Mouse (Mus musculus): ENCODE measurements around the gene Xpo5. TPM values are rescaled to one million over a fixed set of nuclear protein-coding genes. Genes with fewer than 3 reads are reported as not detected.

The Xpo5 gene
- polyA plus RNA-seq, 1 experiment from 2014 or later: 52.8 TPM

- Histone ChIP-seq H3K4me3 (no peak overlapping the region), H3K36me3 (peaks cover 43% of the 10 kb centered on the region), H3K4me1 (peaks cover 26% of the 10 kb centered on the region), H3K4me2 (replicated peaks) (peak overlapping the region; percentile 74; the same call in 1 of the 2 replicates), H3K9ac (no peak overlapping the region), H3K27ac (no peak overlapping the region), H3K27me3 (replicated peaks) (no peaks in the 10 kb centered on the region), H3K9me3 (no peaks in the 10 kb centered on the region)
- 89% methylated on average over 9 of the region's 9 CpGs for WGBS
- no peak for ATAC-seq (ENCODE audit: low FRiP score, low read depth)
These were observed 39.6 kb upstream of the Xpo5 start for GRCm38 (mm10) chr17:46162951-46163421.

GRCm38 (mm10) chr17:46164301-46164700, 38.3 kb upstream of the Xpo5 start:
- no peak for ATAC-seq (ENCODE audit: low FRiP score, low read depth)
- no peak overlapping the region for H3K27ac ChIP-seq
- no peaks in the 10 kb centered on the region for H3K27me3 ChIP-seq (replicated peaks)
- peaks cover 26% of the 10 kb centered on the region for H3K4me1 ChIP-seq
- H3K36me3 ChIP-seq: peaks cover 56% of the 10 kb centered on the region
- no peak overlapping the region for H3K9ac ChIP-seq
- H3K9me3 ChIP-seq: no peaks in the 10 kb centered on the region
- H3K4me2 ChIP-seq (replicated peaks): no peak overlapping the region
- no peak overlapping the region for H3K4me3 ChIP-seq
- WGBS: 95% methylated on average over 8 of the region's 8 CpGs

- no peak for ATAC-seq (ENCODE audit: low FRiP score, low read depth)
- 93% methylated on average over 10 of the region's 10 CpGs for WGBS
- H3K4me2 ChIP-seq (replicated peaks): no peak overlapping the region
- H3K9ac ChIP-seq: no peak overlapping the region
- no peak overlapping the region for H3K27ac ChIP-seq
- peaks cover 61% of the 10 kb centered on the region for H3K36me3 ChIP-seq
- no peaks in the 10 kb centered on the region for H3K9me3 ChIP-seq
- peaks cover 23% of the 10 kb centered on the region for H3K4me1 ChIP-seq
- no peak overlapping the region for H3K4me3 ChIP-seq
- no peaks in the 10 kb centered on the region for H3K27me3 ChIP-seq (replicated peaks)
These were observed 37.8 kb upstream of the Xpo5 start for GRCm38 (mm10) chr17:46164791-46165190.

- peaks cover 18% of the 10 kb centered on the region for H3K4me1 ChIP-seq
- H3K4me3 ChIP-seq: no peak overlapping the region
- no peaks in the 10 kb centered on the region for H3K27me3 ChIP-seq (replicated peaks)
- H3K9me3 ChIP-seq: no peaks in the 10 kb centered on the region
- no peak for ATAC-seq (ENCODE audit: low FRiP score, low read depth)
- no peak overlapping the region for H3K4me2 ChIP-seq (replicated peaks)
- peaks cover 65% of the 10 kb centered on the region for H3K36me3 ChIP-seq
- H3K27ac ChIP-seq: no peak overlapping the region
- 92% methylated on average over 12 of the region's 12 CpGs for WGBS
- H3K9ac ChIP-seq: no peak overlapping the region
These were observed 37.1 kb upstream of the Xpo5 start for GRCm38 (mm10) chr17:46165460-46165859.

GRCm38 (mm10) chr17:46166270-46166669, 36.3 kb upstream of the Xpo5 start:
- Histone ChIP-seq H3K9ac (no peak overlapping the region), H3K36me3 (peaks cover 73% of the 10 kb centered on the region), H3K9me3 (no peaks in the 10 kb centered on the region), H3K27ac (no peak overlapping the region), H3K4me1 (peaks cover 18% of the 10 kb centered on the region), H3K4me3 (no peak overlapping the region), H3K27me3 (replicated peaks) (no peaks in the 10 kb centered on the region), H3K4me2 (replicated peaks) (no peak overlapping the region)
- 90% methylated on average over 5 of the region's 5 CpGs for WGBS
- ATAC-seq (ENCODE audit: low FRiP score, low read depth): no peak

- no peak overlapping the region for H3K4me3 ChIP-seq
- H3K27me3 ChIP-seq (replicated peaks): no peaks in the 10 kb centered on the region
- peaks cover 78% of the 10 kb centered on the region for H3K36me3 ChIP-seq
- 82% methylated on average over 11 of the region's 11 CpGs for WGBS
- H3K9ac ChIP-seq: no peak overlapping the region
- H3K4me2 ChIP-seq (replicated peaks): no peak overlapping the region
- peaks cover 10% of the 10 kb centered on the region; the same call in 1 of the 2 replicates for H3K4me1 ChIP-seq
- H3K9me3 ChIP-seq: no peaks in the 10 kb centered on the region
- no peak for ATAC-seq (ENCODE audit: low FRiP score, low read depth)
- H3K27ac ChIP-seq: no peak overlapping the region
These were observed 35.6 kb upstream of the Xpo5 start for GRCm38 (mm10) chr17:46167014-46167413.

GRCm38 (mm10) chr17:46168318-46168717, 34.3 kb upstream of the Xpo5 start:
- no peaks in the 10 kb centered on the region for H3K9me3 ChIP-seq
- H3K36me3 ChIP-seq: peaks cover 86% of the 10 kb centered on the region
- no peak overlapping the region for H3K27ac ChIP-seq
- no peak overlapping the region; the same call in 1 of the 2 replicates for H3K9ac ChIP-seq
- H3K4me1 ChIP-seq: no peaks in the 10 kb centered on the region
- H3K4me2 ChIP-seq (replicated peaks): no peak overlapping the region
- no peaks in the 10 kb centered on the region for H3K27me3 ChIP-seq (replicated peaks)
- no peak for ATAC-seq (ENCODE audit: low FRiP score, low read depth)
- no peak overlapping the region for H3K4me3 ChIP-seq
- 61% methylated on average over 5 of the region's 5 CpGs for WGBS

- no peak overlapping the region; the same call in 1 of the 2 replicates for H3K9ac ChIP-seq
- H3K36me3 ChIP-seq: peaks cover 84% of the 10 kb centered on the region
- H3K9me3 ChIP-seq: no peaks in the 10 kb centered on the region
- H3K4me2 ChIP-seq (replicated peaks): no peak overlapping the region
- no peaks in the 10 kb centered on the region for H3K27me3 ChIP-seq (replicated peaks)
- no peak for ATAC-seq (ENCODE audit: low FRiP score, low read depth)
- no peaks in the 10 kb centered on the region for H3K4me1 ChIP-seq
- H3K4me3 ChIP-seq: no peak overlapping the region
- no peak overlapping the region for H3K27ac ChIP-seq
- WGBS: 87% methylated on average over 5 of the region's 5 CpGs
These were observed 33.8 kb upstream of the Xpo5 start for GRCm38 (mm10) chr17:46168768-46169167.

- Histone ChIP-seq H3K36me3 (peaks cover 76% of the 10 kb centered on the region), H3K27ac (no peak overlapping the region), H3K9ac (no peak overlapping the region), H3K4me2 (replicated peaks) (no peak overlapping the region), H3K4me3 (no peak overlapping the region), H3K9me3 (no peaks in the 10 kb centered on the region), H3K4me1 (no peaks in the 10 kb centered on the region), H3K27me3 (replicated peaks) (no peaks in the 10 kb centered on the region)
- 72% methylated on average over 3 of the region's 3 CpGs for WGBS
- ATAC-seq (ENCODE audit: low FRiP score, low read depth): no peak
These were observed 32.0 kb upstream of the Xpo5 start for GRCm38 (mm10) chr17:46170538-46170937.

- Histone ChIP-seq H3K27me3 (replicated peaks) (no peaks in the 10 kb centered on the region), H3K36me3 (peaks cover 88% of the 10 kb centered on the region), H3K9me3 (no peaks in the 10 kb centered on the region), H3K4me1 (no peaks in the 10 kb centered on the region), H3K27ac (no peak overlapping the region), H3K4me3 (no peak overlapping the region), H3K4me2 (replicated peaks) (no peak overlapping the region), H3K9ac (no peak overlapping the region)
- WGBS: 87% methylated on average over 4 of the region's 4 CpGs
- ATAC-seq (ENCODE audit: low FRiP score, low read depth): no peak
These were observed 20.3 kb upstream of the Xpo5 start for GRCm38 (mm10) chr17:46182273-46182672.

- no peaks in the 10 kb centered on the region for H3K4me1 ChIP-seq
- 94% methylated on average over 2 of the region's 2 CpGs for WGBS
- ATAC-seq (ENCODE audit: low FRiP score, low read depth): no peak
- H3K9ac ChIP-seq: no peak overlapping the region
- H3K4me2 ChIP-seq (replicated peaks): no peak overlapping the region
- no peaks in the 10 kb centered on the region for H3K9me3 ChIP-seq
- no peak overlapping the region for H3K4me3 ChIP-seq
- no peak overlapping the region for H3K27ac ChIP-seq
- peaks cover 80% of the 10 kb centered on the region for H3K36me3 ChIP-seq
- no peaks in the 10 kb centered on the region for H3K27me3 ChIP-seq (replicated peaks)
These were observed 13.8 kb upstream of the Xpo5 start for GRCm38 (mm10) chr17:46188829-46189228.

GRCm38 (mm10) chr17:46201151-46201550, 1.4 kb upstream of the Xpo5 start:
- 70% methylated on average over 6 of the region's 6 CpGs for WGBS
- H3K4me1 ChIP-seq: peaks cover 22% of the 10 kb centered on the region
- no peak for ATAC-seq (ENCODE audit: low FRiP score, low read depth)
- no peaks in the 10 kb centered on the region for H3K27me3 ChIP-seq (replicated peaks)
- no peak overlapping the region for H3K4me3 ChIP-seq
- no peak overlapping the region for H3K9ac ChIP-seq
- peak overlapping the region; percentile 86 for H3K4me2 ChIP-seq (replicated peaks)
- no peaks in the 10 kb centered on the region for H3K9me3 ChIP-seq
- peaks cover 30% of the 10 kb centered on the region for H3K36me3 ChIP-seq
- no peak overlapping the region for H3K27ac ChIP-seq

- no peak overlapping the region for H3K27ac ChIP-seq
- H3K4me1 ChIP-seq: peaks cover 22% of the 10 kb centered on the region
- H3K9ac ChIP-seq: peak overlapping the region; percentile 71
- H3K4me3 ChIP-seq: peak overlapping the region; percentile 75
- H3K36me3 ChIP-seq: peaks cover 31% of the 10 kb centered on the region
- ATAC-seq (ENCODE audit: low FRiP score, low read depth): peak; percentile 34; the same call in 1 of the 2 replicates
- no peaks in the 10 kb centered on the region for H3K27me3 ChIP-seq (replicated peaks)
- WGBS: under 1% methylated on average over 20 of the region's 20 CpGs
- H3K4me2 ChIP-seq (replicated peaks): peak overlapping the region; percentile 86
- H3K9me3 ChIP-seq: no peaks in the 10 kb centered on the region
These were observed 496 bp downstream of the Xpo5 start for GRCm38 (mm10) chr17:46203078-46203477.
